Mouse (Mus musculus) layer of hippocampus, postnatal 14 days (tissue): ENCODE measurements around the gene Ccnk. TPM values are rescaled to one million over a fixed set of nuclear protein-coding genes. Genes with fewer than 3 reads are reported as not detected.

Experiments used
- DNase-seq, 2 experiments: peaks; one replicate each; pipeline ENCODE4 v3.0.0; 2021 to 2022; ENCODE audit warnings: low spot score in 2 of 2, mixed read lengths in 1 of 2
- total RNA-seq, 2 experiments: library from RNA; stranded (reverse); gene quantifications; 2 replicates each; pipeline ENCODE4 v1.2.3; 2021

Gene Ccnk
- total RNA-seq, 2 experiments from 2014 or later = 28.1 to 32.0 TPM

GRCm38 (mm10) chr12:108244778-108245177 is 65.4 kb downstream of the Ccnk start:
- DNase-seq = no peak

GRCm38 (mm10) chr12:108245579-108245978 is 66.2 kb downstream of the Ccnk start:
- no peak for DNase-seq

- DNase-seq = no peak
These were observed 67.6 kb downstream of the Ccnk start for GRCm38 (mm10) chr12:108246759-108247500.

GRCm38 (mm10) chr12:108249019-108249418 is 69.6 kb downstream of the Ccnk start:
- no peak for DNase-seq

GRCm38 (mm10) chr12:108249522-108249921 is 70.1 kb downstream of the Ccnk start:
- no peak for DNase-seq

- no peak for DNase-seq
These were observed 71.8 kb downstream of the Ccnk start for GRCm38 (mm10) chr12:108251034-108251792.

GRCm38 (mm10) chr12:108251825-108252542 is 72.6 kb downstream of the Ccnk start:
- no peak for DNase-seq

Other genes starting within 250 kb of the Ccnk start
- gene Bcl11b, start 176.0 kb upstream of the Ccnk start, total RNA-seq = 100 to 1,000 TPM; 108 to 112 TPM
- 100 to 1,000 TPM; 113 to 116 TPM for gene Setd3, start 265 bp upstream of the Ccnk start, total RNA-seq
- gene Ccdc85c, start 95.8 kb downstream of the Ccnk start, total RNA-seq = 10 to 100 TPM; 55.9 to 57.4 TPM
- 1 to 10 TPM; 4.1 to 5.2 TPM for gene Hhipl1, start 126.7 kb downstream of the Ccnk start, total RNA-seq
- 100 to 1,000 TPM; 122 to 136 TPM for gene Cyp46a1, start 154.8 kb downstream of the Ccnk start, total RNA-seq
- 10 to 100 TPM; 55.0 to 55.4 TPM for gene Eml1, start 191.4 kb downstream of the Ccnk start, total RNA-seq